Mouse (Mus musculus): Measurements from ENCODE around the gene Ppp1r3e. TPM values are rescaled to one million over a fixed set of nuclear protein-coding genes. Genes with fewer than 3 reads are reported as not detected.
A peak's percentile ranks its signal among the peaks of the same experiment; 100 is the strongest.

The Ppp1r3e gene
- polyA plus RNA-seq, 1 experiment from 2014 or later: 1.1 TPM

GRCm38 (mm10) chr14:54874165-54874564 lies 3.2 kb downstream of the Ppp1r3e start:
- Histone ChIP-seq H3K27ac (no peak overlapping the region), H3K4me1 (peaks cover 14% of the 10 kb centered on the region), H3K4me3 (no peak overlapping the region), H3K27me3 (replicated peaks) (no peaks in the 10 kb centered on the region), H3K4me2 (replicated peaks) (no peak overlapping the region), H3K9ac (no peak overlapping the region), H3K9me3 (no peaks in the 10 kb centered on the region), H3K36me3 (no peaks in the 10 kb centered on the region)
- ATAC-seq (ENCODE audit: low FRiP score, low read depth): no peak
- 96% methylated on average over 3 of the region's 3 CpGs for WGBS

- 87% methylated on average over 5 of the region's 5 CpGs for whole genome bisulfite sequencing
- H3K9ac ChIP-seq: no peak within 1 kb of the TSS
- H3K27me3 ChIP-seq (replicated peaks): no peaks in the 10 kb centered on the region
- no peaks in the 10 kb centered on the region for H3K36me3 ChIP-seq
- no peak within 1 kb of the TSS for H3K27ac ChIP-seq
- peaks cover 6% of the 10 kb centered on the region for H3K4me1 ChIP-seq
- no peak within 1 kb of the TSS for H3K4me3 ChIP-seq
- no peaks in the 10 kb centered on the region for H3K9me3 ChIP-seq
- no peak for ATAC-seq (ENCODE audit: low FRiP score, low read depth)
- no peak within 1 kb of the TSS for H3K4me2 ChIP-seq (replicated peaks)
Observed at GRCm38 (mm10) chr14:54870861-54871260, 6.5 kb downstream of the Ppp1r3e start, which contains the start of gene Homez. Homez (minus strand) TSS chr14:54870961.

GRCm38 (mm10) chr14:54868026-54868425 lies 9.3 kb downstream of the Ppp1r3e start:
- 84% methylated on average over 4 of the region's 4 CpGs for WGBS
- Histone ChIP-seq H3K4me3 (no peak overlapping the region), H3K27me3 (replicated peaks) (no peaks in the 10 kb centered on the region), H3K9me3 (no peaks in the 10 kb centered on the region), H3K4me2 (replicated peaks) (no peak overlapping the region), H3K9ac (no peak overlapping the region), H3K4me1 (peaks cover 5% of the 10 kb centered on the region; the same call in 1 of the 2 replicates), H3K27ac (no peak overlapping the region), H3K36me3 (no peaks in the 10 kb centered on the region)
- ATAC-seq (ENCODE audit: low FRiP score, low read depth): no peak

- WGBS: 55% methylated on average over 5 of the region's 5 CpGs
- Histone ChIP-seq H3K27ac (no peak overlapping the region), H3K9ac (no peak overlapping the region), H3K4me2 (replicated peaks) (no peak overlapping the region), H3K4me1 (peaks cover 5% of the 10 kb centered on the region; the same call in 1 of the 2 replicates), H3K4me3 (no peak overlapping the region), H3K27me3 (replicated peaks) (no peaks in the 10 kb centered on the region), H3K36me3 (no peaks in the 10 kb centered on the region), H3K9me3 (no peaks in the 10 kb centered on the region)
- ATAC-seq (ENCODE audit: low FRiP score, low read depth): no peak
Observed at GRCm38 (mm10) chr14:54866936-54867335, 10.4 kb downstream of the Ppp1r3e start.

- Histone ChIP-seq H3K9ac (no peak overlapping the region), H3K4me1 (peaks cover 5% of the 10 kb centered on the region; the same call in 1 of the 2 replicates), H3K36me3 (no peaks in the 10 kb centered on the region), H3K4me3 (no peak overlapping the region), H3K27ac (no peak overlapping the region), H3K4me2 (replicated peaks) (no peak overlapping the region), H3K27me3 (replicated peaks) (no peaks in the 10 kb centered on the region), H3K9me3 (no peaks in the 10 kb centered on the region)
- ATAC-seq (ENCODE audit: low FRiP score, low read depth): no peak
- WGBS: 71% methylated on average over 3 of the region's 3 CpGs
Observed at GRCm38 (mm10) chr14:54866268-54866667, 11.1 kb downstream of the Ppp1r3e start.

GRCm38 (mm10) chr14:54865626-54866025 lies 11.7 kb downstream of the Ppp1r3e start:
- 86% methylated on average over 5 of the region's 5 CpGs for WGBS
- H3K27ac ChIP-seq: no peak overlapping the region

GRCm38 (mm10) chr14:54864313-54865036 lies 12.9 kb downstream of the Ppp1r3e start:
- peak; percentile 26; the same call in 1 of the 2 replicates for ATAC-seq (ENCODE audit: low FRiP score, low read depth)
- peaks cover 5% of the 10 kb centered on the region; the same call in 1 of the 2 replicates for H3K4me1 ChIP-seq
- no peaks in the 10 kb centered on the region for H3K9me3 ChIP-seq
- H3K4me2 ChIP-seq (replicated peaks): peak overlapping the region; percentile 77
- H3K36me3 ChIP-seq: no peaks in the 10 kb centered on the region
- H3K27me3 ChIP-seq (replicated peaks): no peaks in the 10 kb centered on the region
- H3K27ac ChIP-seq: no peak overlapping the region
- peak overlapping the region; percentile 87 for H3K4me3 ChIP-seq
- WGBS: 18% methylated on average over 21 of the region's 21 CpGs
- H3K9ac ChIP-seq: peak overlapping the region; percentile 91; the same call in 1 of the 2 replicates

More at GRCm38 (mm10) chr14:54865626-54866025, 11.7 kb downstream of the Ppp1r3e start:
- ATAC-seq (ENCODE audit: low FRiP score, low read depth): no peak
- H3K4me3 ChIP-seq: no peak overlapping the region
- no peaks in the 10 kb centered on the region for H3K27me3 ChIP-seq (replicated peaks)
- H3K9ac ChIP-seq: no peak overlapping the region
- no peaks in the 10 kb centered on the region for H3K9me3 ChIP-seq
- H3K36me3 ChIP-seq: no peaks in the 10 kb centered on the region
- H3K4me1 ChIP-seq: peaks cover 5% of the 10 kb centered on the region; the same call in 1 of the 2 replicates
- H3K4me2 ChIP-seq (replicated peaks): no peak overlapping the region

GRCm38 (mm10) chr14:54863501-54864312 lies 13.6 kb downstream of the Ppp1r3e start:
- Histone ChIP-seq H3K27me3 (replicated peaks) (no peaks in the 10 kb centered on the region), H3K9ac (peak overlapping the region; percentile 91), H3K27ac (0 out of 2 replicates have a peak overlapping the region, but pooled peaks have one; percentile 27), H3K4me1 (peaks cover 5% of the 10 kb centered on the region; the same call in 1 of the 2 replicates), H3K4me3 (peak overlapping the region; percentile 87), H3K4me2 (replicated peaks) (peak overlapping the region; percentile 77), H3K9me3 (no peaks in the 10 kb centered on the region), H3K36me3 (no peaks in the 10 kb centered on the region)
- ATAC-seq (ENCODE audit: low FRiP score, low read depth): peak; percentile 100
- under 1% methylated on average over 55 of the region's 56 CpGs for WGBS

GRCm38 (mm10) chr14:54860511-54860910 lies 16.8 kb downstream of the Ppp1r3e start:
- Histone ChIP-seq H3K9ac (no peak overlapping the region), H3K4me2 (replicated peaks) (no peak overlapping the region), H3K4me3 (no peak overlapping the region), H3K9me3 (no peaks in the 10 kb centered on the region), H3K4me1 (peaks cover 5% of the 10 kb centered on the region; the same call in 1 of the 2 replicates), H3K27ac (no peak overlapping the region), H3K27me3 (replicated peaks) (no peaks in the 10 kb centered on the region), H3K36me3 (peaks cover 22% of the 10 kb centered on the region)
- 40% methylated on average over 2 of the region's 2 CpGs for WGBS
- ATAC-seq (ENCODE audit: low FRiP score, low read depth): no peak

- 91% methylated on average over 9 of the region's 9 CpGs for WGBS
- peaks cover 29% of the 10 kb centered on the region for H3K36me3 ChIP-seq
Observed at GRCm38 (mm10) chr14:54857891-54858290, 19.5 kb downstream of the Ppp1r3e start.

GRCm38 (mm10) chr14:54856703-54857102 lies 20.6 kb downstream of the Ppp1r3e start:
- H3K27ac ChIP-seq: no peak overlapping the region
- no peak overlapping the region for H3K9ac ChIP-seq
- H3K9me3 ChIP-seq: no peaks in the 10 kb centered on the region
- no peak overlapping the region for H3K4me3 ChIP-seq
- 90% methylated on average over 7 of the region's 7 CpGs for WGBS
- H3K4me2 ChIP-seq (replicated peaks): no peak overlapping the region
- peaks cover 29% of the 10 kb centered on the region for H3K36me3 ChIP-seq
- no peak for ATAC-seq (ENCODE audit: low FRiP score, low read depth)
- H3K4me1 ChIP-seq: no peaks in the 10 kb centered on the region
- H3K27me3 ChIP-seq (replicated peaks): no peaks in the 10 kb centered on the region

More at GRCm38 (mm10) chr14:54857891-54858290, 19.5 kb downstream of the Ppp1r3e start:
- H3K4me2 ChIP-seq (replicated peaks): no peak overlapping the region
- ATAC-seq (ENCODE audit: low FRiP score, low read depth): no peak
- H3K4me1 ChIP-seq: no peaks in the 10 kb centered on the region
- H3K4me3 ChIP-seq: no peak overlapping the region
- no peaks in the 10 kb centered on the region for H3K27me3 ChIP-seq (replicated peaks)
- H3K27ac ChIP-seq: no peak overlapping the region
- no peaks in the 10 kb centered on the region for H3K9me3 ChIP-seq
- no peak overlapping the region for H3K9ac ChIP-seq

GRCm38 (mm10) chr14:54855726-54856125 lies 21.6 kb downstream of the Ppp1r3e start:
- Histone ChIP-seq H3K9ac (no peak overlapping the region), H3K27ac (no peak overlapping the region), H3K27me3 (replicated peaks) (no peaks in the 10 kb centered on the region), H3K4me2 (replicated peaks) (no peak overlapping the region), H3K4me1 (no peaks in the 10 kb centered on the region), H3K36me3 (peaks cover 29% of the 10 kb centered on the region), H3K4me3 (no peak overlapping the region), H3K9me3 (no peaks in the 10 kb centered on the region)
- WGBS: 88% methylated on average over 3 of the region's 3 CpGs
- no peak for ATAC-seq (ENCODE audit: low FRiP score, low read depth)

Measured in neural tube, embryonic 12.5 days (tissue).